Mouse (Mus musculus) C2C12 (cell line): ENCODE data around the gene Sdc3. TPM values are rescaled to one million over a fixed set of nuclear protein-coding genes. Genes with fewer than 3 reads are reported as not detected.

Experiments
- H3K27me3 ChIP-seq: one replicate; pipeline ENCODE4 v1.6.1; 2011; ENCODE audit not compliant: control insufficient read depth, insufficient read depth, insufficient read length
- H3K36me3 ChIP-seq: one replicate; pipeline ENCODE4 v1.6.1; 2011; ENCODE audit not compliant: control insufficient read depth, insufficient read depth
- H3K4me3 ChIP-seq: one replicate; pipeline ENCODE4 v1.5.1; 2011; ENCODE audit warnings: mild to moderate bottlenecking, control low read depth; ENCODE audit not compliant: poor library complexity, insufficient read depth, severe bottlenecking
- H3K79me2 ChIP-seq: one replicate; pipeline ENCODE4 v1.6.1; 2011; ENCODE audit not compliant: control insufficient read depth, insufficient read depth
- H3K79me3 ChIP-seq: one replicate; pipeline ENCODE4 v1.6.1; 2011; ENCODE audit warnings: low read depth, control low read depth
- H3ac ChIP-seq: one replicate; pipeline ENCODE3; 2011; ENCODE audit warnings: low read depth; ENCODE audit not compliant: control insufficient read depth, insufficient read length
- CEBPB ChIP-seq: IDR thresholded peaks from one replicate; pipeline ENCODE4 v1.6.1; 2011; ENCODE audit warnings: low read depth, mild to moderate bottlenecking, control low read depth, moderate library complexity
- CTCF ChIP-seq: IDR thresholded peaks from one replicate; pipeline ENCODE4 v1.5.1; 2011; ENCODE audit not compliant: control insufficient read depth, insufficient read depth, insufficient read length
- FOSL1 ChIP-seq: IDR thresholded peaks from one replicate; pipeline ENCODE4 v1.8.0; 2011; ENCODE audit warnings: mild to moderate bottlenecking, low read length; ENCODE audit not compliant: poor library complexity, insufficient read depth, severe bottlenecking
- MAX ChIP-seq: IDR thresholded peaks from one replicate; pipeline ENCODE4 v1.6.1; 2011; ENCODE audit warnings: mild to moderate bottlenecking, control low read depth
- MYOD1 ChIP-seq: IDR thresholded peaks from one replicate; pipeline ENCODE4 v1.6.1; 2011; ENCODE audit warnings: low read depth; ENCODE audit not compliant: control insufficient read depth, insufficient read length
- MYOG ChIP-seq: IDR thresholded peaks from one replicate; pipeline ENCODE4 v1.6.1; 2011; ENCODE audit not compliant: control insufficient read depth, insufficient read length; ENCODE audit errors: extremely low read depth
- USF1 ChIP-seq: IDR thresholded peaks from one replicate; pipeline ENCODE4 v1.6.1; 2011; ENCODE audit warnings: low read depth, mild to moderate bottlenecking, control low read depth, moderate library complexity
- polyA plus RNA-seq: library from polyadenylated mRNA; unstranded; fragments of >200 nt; fragmentation: generic; extraction: Trizol; gene quantifications from one replicate; pipeline ENCODE4 v1.2.1, GENCODE M21; 2012; ENCODE audit warnings: missing spikeins

The Sdc3 gene
- polyA plus RNA-seq, 1 experiment = 63.6 TPM

DNA sequence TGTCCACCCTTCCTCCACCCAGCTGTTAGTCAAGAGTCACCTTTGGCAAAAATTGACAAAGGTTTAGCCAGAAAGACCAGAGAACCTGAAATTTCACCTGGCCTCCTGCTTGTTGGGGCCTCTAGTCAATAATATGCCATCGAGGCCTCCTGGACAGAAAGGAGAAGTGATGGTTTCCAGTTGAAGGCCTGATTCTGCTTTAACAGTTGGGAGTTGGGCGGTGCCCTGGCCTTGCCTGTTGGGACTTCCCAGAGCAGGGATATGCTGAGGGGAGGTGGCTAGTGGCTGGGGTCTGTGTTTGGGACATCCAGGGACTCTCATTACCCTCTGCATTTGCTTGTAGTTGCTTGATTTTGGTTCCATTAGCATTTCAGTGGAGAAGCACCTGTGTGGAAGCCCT, 9.8 kb upstream of the Sdc3 start:
- Histone ChIP-seq H3ac (no peak overlapping the region), H3K4me3 (no peak overlapping the region), H3K27me3 (no peaks in the 10 kb centered on the region), H3K79me3 (no peaks in the 10 kb centered on the region), H3K79me2 (no peaks in the 10 kb centered on the region), H3K36me3 (peaks cover 31% of the 10 kb centered on the region)
- TF ChIP-seq USF1 (no peak), CEBPB (no peak), MAX (no peak), CTCF (no peak), FOSL1 (no peak), MYOD1 (no peak), MYOG (no peak)

DNA sequence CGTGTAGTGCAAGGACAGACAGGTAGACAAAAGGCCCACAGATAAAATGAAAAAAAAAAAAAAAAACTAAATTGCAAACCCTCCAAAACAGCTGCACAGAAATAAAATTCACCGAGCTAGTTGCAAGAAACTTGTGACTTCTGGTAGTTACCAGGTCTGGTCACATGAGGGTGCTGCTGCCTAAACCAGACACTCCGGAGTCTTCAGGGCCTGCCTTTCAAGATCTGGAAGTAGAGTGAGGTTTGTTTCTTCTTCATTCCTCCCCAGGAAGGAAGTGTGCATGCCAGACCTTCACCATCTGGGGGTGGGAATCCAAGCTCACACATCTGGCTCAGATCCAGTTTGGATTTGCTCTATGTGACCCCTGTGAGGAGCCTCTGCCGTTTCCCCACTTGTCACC, 7.6 kb upstream of the Sdc3 start:
- Histone ChIP-seq H3K79me2 (no peaks in the 10 kb centered on the region), H3ac (no peak overlapping the region), H3K36me3 (peaks cover 20% of the 10 kb centered on the region), H3K27me3 (no peaks in the 10 kb centered on the region), H3K79me3 (no peaks in the 10 kb centered on the region), H3K4me3 (no peak overlapping the region)
- TF ChIP-seq MAX (no peak), CEBPB (no peak), MYOG (no peak), CTCF (no peak), USF1 (peak; percentile 21), FOSL1 (no peak), MYOD1 (no peak)

DNA sequence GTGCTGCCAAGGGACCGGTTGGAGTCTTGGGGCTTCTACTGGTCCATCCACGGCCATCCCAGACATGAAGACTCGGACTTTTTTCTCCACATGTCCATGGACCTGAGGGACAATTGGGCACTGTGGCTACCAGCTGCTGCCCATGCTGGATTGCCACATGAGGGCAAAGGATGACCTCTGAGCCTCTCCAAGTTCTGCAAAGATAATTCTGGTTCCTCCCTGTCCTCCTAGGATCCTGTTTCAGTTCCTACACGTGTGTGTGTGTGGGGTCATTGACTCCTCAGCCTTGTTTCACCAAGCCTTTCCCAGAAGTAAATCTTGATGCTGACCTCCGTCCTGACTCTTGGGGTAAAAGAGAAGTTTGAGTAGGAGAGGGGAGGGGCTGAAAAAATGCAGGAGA, 4.8 kb upstream of the Sdc3 start:
- no peaks in the 10 kb centered on the region for H3K36me3 ChIP-seq
- no peaks in the 10 kb centered on the region for H3K27me3 ChIP-seq
- H3ac ChIP-seq = no peak overlapping the region
- TF ChIP-seq FOSL1 (no peak), USF1 (no peak), CEBPB (no peak), MYOG (no peak), MYOD1 (no peak), CTCF (no peak), MAX (no peak)
- H3K4me3 ChIP-seq = no peak overlapping the region
- no peaks in the 10 kb centered on the region for H3K79me2 ChIP-seq
- no peaks in the 10 kb centered on the region for H3K79me3 ChIP-seq

DNA sequence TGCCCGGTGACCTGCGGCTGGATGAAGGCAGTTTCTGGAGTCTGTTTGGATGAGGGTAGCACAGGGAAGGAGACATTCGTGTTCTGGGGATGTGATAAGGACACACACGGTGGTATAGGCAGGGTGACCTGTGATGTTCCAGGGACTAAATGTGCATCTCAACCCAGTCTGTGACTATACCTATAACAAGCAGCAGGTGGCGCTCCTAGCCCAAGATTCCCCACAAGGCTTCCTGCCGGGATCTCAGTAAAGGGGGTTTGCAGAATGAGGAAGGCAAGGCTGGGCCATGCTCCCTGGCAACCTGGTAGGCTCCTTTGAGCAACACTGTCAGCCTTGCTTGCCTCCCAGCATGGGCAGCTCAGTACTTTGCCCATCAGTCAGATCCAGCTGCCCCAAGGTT, 2.2 kb upstream of the Sdc3 start:
- TF ChIP-seq MYOD1 (no peak), CTCF (peak; percentile 69), MYOG (no peak), CEBPB (no peak), MAX (peak; percentile 13)
- no peak overlapping the region for H3K4me3 ChIP-seq
- peaks cover 22% of the 10 kb centered on the region for H3K79me2 ChIP-seq
- H3K27me3 ChIP-seq = no peaks in the 10 kb centered on the region
- no peaks in the 10 kb centered on the region for H3K36me3 ChIP-seq
- no peak overlapping the region for H3ac ChIP-seq
- peaks cover 4% of the 10 kb centered on the region for H3K79me3 ChIP-seq

DNA sequence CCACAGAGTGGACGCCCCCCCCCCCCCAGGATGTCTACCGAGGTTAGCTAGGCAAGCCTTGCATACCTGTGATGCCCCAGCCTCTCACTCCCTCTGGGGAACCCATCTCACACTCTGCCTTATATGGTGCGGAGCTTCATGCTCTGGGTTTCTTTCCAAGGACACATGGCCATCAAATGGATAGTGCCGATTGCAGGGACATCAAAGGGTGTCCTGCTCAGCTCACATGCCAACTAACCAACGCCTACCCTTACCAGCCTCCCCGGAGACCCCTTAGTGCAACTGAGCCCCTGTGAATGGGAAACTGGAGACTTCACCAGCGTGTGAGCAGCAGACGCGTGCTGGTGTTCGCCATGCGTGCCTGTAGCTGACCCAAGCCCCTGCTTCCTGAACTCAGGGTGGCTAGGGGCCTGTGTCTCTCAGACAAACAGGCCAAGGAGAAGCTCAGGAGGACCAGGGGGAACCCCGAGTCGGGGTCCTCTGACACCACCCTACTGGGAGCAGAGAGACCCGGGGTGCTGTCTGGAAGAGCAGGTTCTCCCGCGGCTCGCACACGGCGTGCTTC, 444 bp upstream of the Sdc3 start:
- Histone ChIP-seq H3K27me3 (no peaks in the 10 kb centered on the region), H3K79me3 (peaks cover 6% of the 10 kb centered on the region), H3ac (no peak overlapping the region), H3K36me3 (no peaks in the 10 kb centered on the region), H3K4me3 (no peak overlapping the region), H3K79me2 (peaks cover 38% of the 10 kb centered on the region)
- TF ChIP-seq MAX = no peak
- TF ChIP-seq MYOG = no peak
- TF ChIP-seq USF1 = no peak
- TF ChIP-seq CEBPB = no peak
- TF ChIP-seq MYOD1 = no peak
- TF ChIP-seq FOSL1 = no peak
- TF ChIP-seq CTCF = no peak

DNA sequence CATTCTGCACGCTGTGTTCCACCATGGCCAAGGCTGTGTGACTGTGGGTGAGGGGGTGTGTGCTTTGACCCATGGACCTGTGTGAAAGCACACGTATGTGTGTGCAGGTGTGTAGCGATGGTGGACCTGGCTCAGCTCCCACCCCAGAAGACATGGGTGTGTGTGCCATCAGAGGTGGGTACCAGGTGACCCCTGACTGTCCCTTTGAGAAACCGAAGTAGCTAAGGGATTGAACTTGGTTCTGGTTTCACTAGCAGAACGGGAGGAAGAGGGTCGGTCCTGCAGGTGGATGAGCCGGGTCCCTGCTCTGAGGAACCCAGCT, 804 bp downstream of the Sdc3 start:
- TF ChIP-seq MYOG = no peak
- no peak for TF ChIP-seq USF1
- no peak for TF ChIP-seq MAX
- no peak for TF ChIP-seq CTCF
- H3K79me2 ChIP-seq = peaks cover 47% of the 10 kb centered on the region
- no peaks in the 10 kb centered on the region for H3K27me3 ChIP-seq
- peak overlapping the region; percentile 91 for H3ac ChIP-seq
- peaks cover 6% of the 10 kb centered on the region for H3K79me3 ChIP-seq
- peak overlapping the region; percentile 51 for H3K4me3 ChIP-seq
- no peaks in the 10 kb centered on the region for H3K36me3 ChIP-seq
